8 mouse cellular contexts compared by ENCODE assay signal in genomic region chr11:88989530-88989929, GRCm38 (mm10). TPM values are rescaled to one million over a fixed set of nuclear protein-coding genes. Genes with fewer than 3 reads are reported as not detected.
DNase-seq lines count a peak whose midpoint lies in the region; ATAC-seq and TF ChIP-seq lines count a peak whose summit lies in the region.

No protein-coding gene starts in this region.

- ATAC-seq in hematopoietic stem cell, adult 5-6 weeks (replicated peaks in 1 of 2; ENCODE audit: insufficient read depth in 1 of 2, low FRiP score in 2 of 2, low TSS enrichment in 1 of 2, low read depth in 1 of 2, poor library complexity in 2 of 2, severe bottlenecking in 2 of 2) = peak; percentile 64 to 71
- ATAC-seq in megakaryocyte-erythroid progenitor cell, adult 5-6 weeks (replicated peaks; ENCODE audit: low FRiP score, low TSS enrichment, poor library complexity, severe bottlenecking) = peak; percentile 93
- ATAC-seq in cerebellum, adult (ENCODE audit: insufficient number of reproducible peaks, low FRiP score, low TSS enrichment) = no peak

- DNase-seq in layer of hippocampus, adult 2 months (ENCODE audit: low spot score in 2 of 2) = no peak
- no peak for DNase-seq in layer of hippocampus, adult 9-10 months (ENCODE audit: low spot score)
- peak; percentile 85 for DNase-seq in ES-CJ7 (ENCODE audit: low read depth, low spot score)
- no peak for DNase-seq in heart, adult 9 months (ENCODE audit: low spot score in 2 of 2)
- DNase-seq in kidney, postnatal 10 days = no peak

- no peak overlapping the region for H3K4me3 ChIP-seq in layer of hippocampus, adult 2 months

- TF ChIP-seq CTCF in layer of hippocampus, adult 2 months (conservative IDR thresholded peaks at IDR 0.05) = peak; percentile 78

- H3K27ac ChIP-seq in layer of hippocampus, adult 2 months = no peak overlapping the region

RNA-seq across cellular contexts. Expression of gene Trim25, which starts 9.6 kb away (rescaled TPM):
- 1 to 10 TPM; 4.8 to 4.9 TPM for total RNA-seq in layer of hippocampus, adult 2 months (2021)
- total RNA-seq in hematopoietic stem cell, adult 5-6 weeks (2017) = 26.1 and 36.6 TPM in 2 replicates
- total RNA-seq in megakaryocyte-erythroid progenitor cell, adult 5-6 weeks (2014; fragmentation: Nextera tagmentation) = 35.5 and 49.4 TPM in 2 replicates
- 28.0 and 30.7 TPM in 2 replicates for total RNA-seq in megakaryocyte-erythroid progenitor cell, adult 5-6 weeks (2017)

RNA-seq across cellular contexts. Expression of gene Coil, which starts 19.5 kb away (rescaled TPM):
- 10 to 100 TPM; 20.9 to 21.7 TPM for total RNA-seq in layer of hippocampus, adult 2 months (2021)
- total RNA-seq in hematopoietic stem cell, adult 5-6 weeks (2017) = 15.5 and 22.5 TPM in 2 replicates
- 12.0 and 13.1 TPM in 2 replicates for total RNA-seq in megakaryocyte-erythroid progenitor cell, adult 5-6 weeks (2014; fragmentation: Nextera tagmentation)
- total RNA-seq in megakaryocyte-erythroid progenitor cell, adult 5-6 weeks (2017) = 15.8 and 17.1 TPM in 2 replicates

RNA-seq across cellular contexts. Expression of gene Elobl, which starts 22.8 kb away (rescaled TPM):
- total RNA-seq in layer of hippocampus, adult 2 months (2021) = not detected
- not detected in 2 replicates for total RNA-seq in hematopoietic stem cell, adult 5-6 weeks (2017)
- total RNA-seq in megakaryocyte-erythroid progenitor cell, adult 5-6 weeks (2014; fragmentation: Nextera tagmentation) = not detected in 2 replicates
- not detected in 2 replicates for total RNA-seq in megakaryocyte-erythroid progenitor cell, adult 5-6 weeks (2017)

RNA-seq across cellular contexts. Expression of gene Scpep1, which starts 34.3 kb away (rescaled TPM):
- total RNA-seq in layer of hippocampus, adult 2 months (2021) = 10 to 100 TPM; 13.2 to 13.9 TPM
- total RNA-seq in hematopoietic stem cell, adult 5-6 weeks (2017) = 13.4 and 15.6 TPM in 2 replicates
- total RNA-seq in megakaryocyte-erythroid progenitor cell, adult 5-6 weeks (2014; fragmentation: Nextera tagmentation) = 7.8 TPM in 2 replicates
- total RNA-seq in megakaryocyte-erythroid progenitor cell, adult 5-6 weeks (2017) = 5.0 and 8.4 TPM in 2 replicates
